Mouse (Mus musculus): Measurements from ENCODE around the gene Plekhm3. TPM values are rescaled to one million over a fixed set of nuclear protein-coding genes. Genes with fewer than 3 reads are reported as not detected.

Plekhm3 gene
- total RNA-seq, 4 experiments from 2014 or later, result 8.0 to 9.4 (median 9.3) TPM

Other genes starting within 250 kb of the Plekhm3 start
- gene Fzd5, start 219.1 kb downstream of the Plekhm3 start, total RNA-seq (2022), result 1 to 10 TPM; 1.2 to 2.0 (median 1.8) TPM
- 1 to 10 TPM in 1 of 4 experiments, under 1 TPM in 1, not detected in 2; 0.89 to 1.9 TPM for gene Akr1cl, start 75.9 kb upstream of the Plekhm3 start, total RNA-seq (2022)
- gene Cryge, start 94.3 kb upstream of the Plekhm3 start, total RNA-seq (2022), result not detected
- gene Crygd, start 106.6 kb upstream of the Plekhm3 start, total RNA-seq (2022), result not detected
- gene Crygc, start 116.9 kb upstream of the Plekhm3 start, total RNA-seq (2022), result not detected
- gene Crygb, start 125.5 kb upstream of the Plekhm3 start, total RNA-seq (2022), result not detected
- gene Cryga, start 146.5 kb upstream of the Plekhm3 start, total RNA-seq (2022), result not detected
- gene Gm28845, start 162.7 kb upstream of the Plekhm3 start, total RNA-seq (2022), result not detected
- not detected for gene D630023F18Rik, start 166.4 kb upstream of the Plekhm3 start, total RNA-seq (2022)
- 10 to 100 TPM; 11.5 to 35.7 (median 20.4) TPM for gene Idh1, start 229.7 kb upstream of the Plekhm3 start, total RNA-seq (2022)
- 1 to 10 TPM; 6.4 to 7.4 (median 6.6) TPM for gene Pikfyve, start 229.9 kb upstream of the Plekhm3 start, total RNA-seq (2022)